Mouse (Mus musculus) thymus, adult 2 months (tissue): ENCODE measurements at regions not wholly inside any gene's neighbourhood (a gene's known extent, or its start where the extent isn't known, plus 50 kb on each side); places are given as distances from the start of the nearest gene placed in this dataset.

ENCODE experiments used
- CTCF ChIP-seq: fragments of 200-500 bp; IDR thresholded peaks from 2 replicates; pipeline ENCODE4 v1.5.1; 2012; ENCODE audit warnings: mild to moderate bottlenecking, control low read depth, low read length, moderate library complexity, borderline replicate concordance; ENCODE audit not compliant: control insufficient read depth, poor library complexity, insufficient read depth; ENCODE audit errors: extremely low read depth
- POLR2A ChIP-seq: fragments of 200-500 bp; IDR thresholded peaks from 2 replicates; pipeline ENCODE4 v1.6.1; 2012; ENCODE audit warnings: mild to moderate bottlenecking, low read length, control low read depth, moderate library complexity; ENCODE audit not compliant: control insufficient read depth, poor library complexity, insufficient read depth; ENCODE audit errors: extremely low read depth

DNA sequence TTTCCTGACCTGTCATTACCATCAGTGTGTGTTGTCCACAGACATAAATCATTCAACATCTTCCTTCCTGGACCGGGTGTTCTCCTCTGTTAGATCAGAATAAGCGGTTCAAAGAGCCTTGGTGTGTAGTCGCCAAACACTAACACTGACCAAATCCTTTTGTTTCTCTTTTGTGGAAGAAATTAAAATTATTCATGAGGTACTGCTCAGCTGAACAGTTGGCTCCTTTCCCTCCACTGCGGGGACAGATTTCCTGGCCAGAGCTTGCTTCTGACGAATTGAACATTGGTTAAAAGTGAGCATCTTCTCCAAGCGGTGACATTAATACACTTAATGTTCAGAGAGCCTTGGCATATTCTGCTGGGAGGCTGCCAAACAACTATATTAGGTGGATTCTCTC is 506.2 kb downstream of the 1810013L24Rik start:
- TF ChIP-seq CTCF: no peak
- TF ChIP-seq POLR2A: no peak
